Mouse (Mus musculus) megakaryocyte-erythroid progenitor cell, adult 5-6 weeks (primary cell): ENCODE results near the gene Tbx18. TPM values are rescaled to one million over a fixed set of nuclear protein-coding genes. Genes with fewer than 3 reads are reported as not detected.

Source experiments
- ATAC-seq: replicated peaks from 2 replicates; pipeline ENCODE4 v1.8.0; 2016; ENCODE audit warnings: mild to moderate bottlenecking, inconsistent platforms; ENCODE audit not compliant: severe bottlenecking, poor library complexity, low FRiP score, low TSS enrichment
- total RNA-seq, 2 experiments: library from RNA; stranded (forward) in 1 of 2; stranded (reverse) in 1 of 2; fragments of 200-1000, 215-1000 nt in 1 of 2; fragments of >200 nt in 1 of 2; fragmentation: Nextera tagmentation in 1 of 2; gene quantifications; 2 replicates each; pipeline ENCODE4 v1.2.3; 2014 to 2017

Tbx18 gene
- total RNA-seq, 2 experiments from 2014 or later: 0.28 TPM; not detected in 1

DNA sequence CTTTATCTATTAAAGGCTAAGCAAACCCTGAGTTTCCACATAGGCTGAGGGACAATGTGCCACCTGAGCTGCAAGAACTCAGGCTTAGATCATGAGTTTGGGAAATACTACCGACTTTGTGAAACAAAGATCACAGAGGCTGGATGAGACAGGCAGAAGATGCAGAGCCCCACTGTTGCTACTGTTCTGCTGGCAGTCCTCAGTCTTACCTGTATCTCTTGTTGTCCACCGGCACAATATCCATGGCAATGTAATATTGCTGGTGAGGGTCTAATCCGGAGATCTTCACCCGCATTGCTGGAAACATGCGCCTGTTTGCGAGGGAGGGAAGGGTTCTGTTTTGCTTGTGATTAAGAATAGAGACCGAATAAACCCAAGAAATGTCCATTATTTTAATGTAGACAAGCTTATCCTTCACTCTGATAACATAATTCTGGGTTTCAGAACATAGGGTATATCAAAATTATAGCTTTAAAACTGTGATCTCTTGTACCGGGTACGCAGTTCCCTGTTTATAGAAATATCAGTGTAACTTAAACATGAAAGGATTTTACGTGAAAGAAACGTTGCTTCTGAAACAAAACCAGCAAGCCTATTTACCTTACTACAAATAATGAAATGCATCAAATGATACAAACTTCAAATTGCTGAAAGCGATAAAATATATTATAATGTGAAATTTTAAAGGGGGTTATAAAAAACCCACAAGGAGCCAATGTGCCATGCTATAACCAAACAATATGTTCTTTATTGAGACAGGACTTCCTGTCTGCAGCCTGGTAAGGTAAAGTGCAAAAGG, 3.7 kb downstream of the Tbx18 start:
- no peak for ATAC-seq

DNA sequence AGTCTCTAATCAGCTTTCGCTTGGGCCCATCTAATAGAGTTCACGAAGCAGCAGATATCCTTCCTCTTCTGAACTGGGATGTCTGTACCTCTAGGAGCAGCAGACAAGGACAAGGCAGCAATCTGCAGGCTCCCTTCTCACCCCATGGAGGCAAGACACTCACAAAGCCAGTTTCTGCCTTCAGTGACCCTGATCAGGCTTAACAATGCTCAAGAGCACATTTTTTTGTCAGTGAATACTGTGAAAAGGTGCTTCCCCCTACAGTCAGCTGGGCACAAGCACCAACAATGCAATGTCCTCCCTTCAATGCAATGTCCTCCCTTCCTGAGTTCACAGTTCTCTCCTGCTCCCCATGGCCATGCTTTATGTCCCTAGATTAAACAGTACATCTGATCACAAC, 9.3 kb downstream of the Tbx18 start:
- no peak for ATAC-seq

DNA sequence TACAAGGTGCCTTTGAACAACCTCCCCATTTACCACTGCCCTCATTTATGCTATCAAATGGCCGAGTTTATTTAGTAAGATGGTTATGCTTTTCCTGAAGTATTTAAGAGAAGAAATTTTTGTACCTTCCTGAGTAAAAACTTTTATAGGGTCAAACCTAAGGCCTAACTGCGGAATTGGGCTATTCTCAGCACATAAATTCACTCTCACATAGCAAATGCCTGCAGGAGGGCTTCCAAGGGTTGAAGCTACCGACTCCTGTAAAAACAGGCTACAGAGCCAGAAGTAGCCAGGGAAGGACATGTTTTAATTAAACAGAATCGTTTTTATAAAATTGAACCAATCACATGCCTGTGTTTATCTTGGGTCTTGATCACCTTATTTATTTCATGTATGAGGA, 20.7 kb downstream of the Tbx18 start:
- no peak for ATAC-seq

DNA sequence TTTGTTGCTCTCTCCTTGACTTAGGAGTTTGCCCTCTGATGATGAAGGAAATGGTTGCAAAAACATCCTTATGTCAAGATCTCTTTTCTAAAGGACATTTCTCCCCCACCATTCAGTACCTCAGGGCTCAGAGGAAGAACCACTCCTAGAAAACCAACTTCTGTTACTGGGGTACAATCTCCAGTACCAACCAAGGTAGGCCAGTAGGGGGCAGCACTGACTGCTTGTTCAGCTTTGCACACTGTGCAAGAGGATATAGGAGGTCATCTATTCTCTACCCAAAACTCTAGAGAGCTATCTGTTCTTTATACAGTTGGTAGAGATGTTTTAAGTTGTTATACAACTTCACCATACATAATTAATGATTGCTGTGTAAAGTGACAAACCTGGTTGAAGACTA, 22.9 kb downstream of the Tbx18 start:
- ATAC-seq: peak; percentile 65

DNA sequence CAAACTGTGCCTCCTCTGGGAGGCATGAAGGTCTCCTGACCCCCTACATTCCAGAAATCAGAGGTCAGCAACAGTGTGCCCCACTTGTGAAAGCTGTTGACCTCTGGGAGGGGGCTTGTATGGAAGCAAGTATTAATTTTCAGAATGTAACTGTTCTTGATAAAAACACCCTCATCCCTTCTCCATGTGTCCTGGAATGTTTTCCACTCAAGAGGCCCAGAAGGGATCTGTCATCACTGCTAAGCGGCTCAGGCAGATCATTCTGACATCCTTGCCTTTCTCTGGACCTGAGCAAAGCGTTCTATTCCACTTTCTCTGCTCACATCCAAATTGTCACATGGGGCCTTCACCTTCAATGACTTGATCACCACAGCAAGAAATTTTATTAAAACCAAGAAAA, 28.8 kb downstream of the Tbx18 start:
- ATAC-seq: no peak

DNA sequence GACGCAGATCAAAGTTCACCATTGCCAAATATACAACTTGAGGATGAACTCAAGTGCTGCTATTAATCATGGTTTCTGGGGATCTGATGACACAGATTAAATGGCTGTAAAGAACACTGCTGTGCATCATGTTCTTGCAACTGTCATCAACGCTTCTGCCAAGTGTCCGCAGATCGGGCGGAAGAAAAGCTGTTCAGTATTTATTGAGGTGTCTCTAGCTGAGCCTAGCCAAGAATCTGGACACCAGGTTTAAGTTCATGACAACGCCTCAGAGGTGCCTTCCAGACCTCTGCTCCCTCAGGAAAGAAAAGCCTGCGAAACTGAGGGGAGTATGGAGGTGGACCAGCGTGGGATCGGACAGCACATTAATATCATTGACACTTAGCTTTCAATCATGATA, 44.1 kb downstream of the Tbx18 start:
- no peak for ATAC-seq

DNA sequence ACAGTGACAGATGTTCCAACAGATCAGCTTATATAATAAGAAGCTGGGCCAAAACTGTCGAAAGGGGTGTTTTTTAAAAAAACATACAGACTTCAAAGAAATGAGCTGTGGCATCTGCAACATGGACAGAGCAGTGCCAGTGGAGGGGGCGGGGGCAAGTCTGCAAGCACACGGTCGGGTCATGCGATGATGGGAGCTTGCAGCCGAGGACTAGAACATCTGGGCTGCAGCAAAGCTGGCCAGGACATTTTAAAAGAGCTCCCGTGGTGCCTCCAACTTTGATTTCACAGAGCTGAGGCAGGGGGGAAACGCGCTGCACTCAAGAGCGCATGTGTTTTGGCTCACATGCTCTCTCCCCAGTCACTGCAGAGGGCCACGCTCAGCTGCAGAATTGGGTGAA, 48.8 kb downstream of the Tbx18 start:
- no peak for ATAC-seq
